Mouse (Mus musculus) midbrain, postnatal 0 days (tissue): ENCODE data around the gene Cyyr1. TPM values are rescaled to one million over a fixed set of nuclear protein-coding genes. Genes with fewer than 3 reads are reported as not detected.

Experiments used
- ATAC-seq: fragments of 200-750 bp; cut with Nextera tagmentation; 2 replicates; pipeline ENCODE4 v1.8.0; 2017; ENCODE audit warnings: moderate number of reproducible peaks, mild to moderate bottlenecking, moderate TSS enrichment, moderate library complexity; ENCODE audit not compliant: low FRiP score
- DNase-seq: peaks from one replicate; pipeline ENCODE4 v3.0.0-alpha.2; 2015; ENCODE audit warnings: low spot score
- H3K27ac ChIP-seq: fragments of 300-500 bp; sonication (generic); 2 replicates; pipeline ENCODE4 v1.5.1; 2014; ENCODE audit warnings: low read depth, mild to moderate bottlenecking, low read length, mixed read lengths
- H3K27me3 ChIP-seq: fragments of 300-500 bp; sonication (generic); 2 replicates; pipeline ENCODE4 v1.6.1; 2014; ENCODE audit warnings: low read length, control low read depth, mixed read lengths; ENCODE audit not compliant: insufficient read depth
- H3K36me3 ChIP-seq: fragments of 300-500 bp; sonication (generic); 2 replicates; pipeline ENCODE4 v1.6.1; 2014; ENCODE audit warnings: low read length, control low read depth, mixed read lengths; ENCODE audit not compliant: insufficient read depth
- H3K4me1 ChIP-seq: fragments of 300-500 bp; sonication (generic); 2 replicates; pipeline ENCODE4 v1.6.1; 2014; ENCODE audit warnings: mild to moderate bottlenecking, control low read depth, antibody characterized with exemption, low read length, mixed read lengths; ENCODE audit not compliant: insufficient read depth
- H3K4me2 ChIP-seq: fragments of 300-500 bp; sonication (generic); 2 replicates; pipeline ENCODE4 v1.6.1; 2014; ENCODE audit warnings: low read depth, mild to moderate bottlenecking, low read length, mixed read lengths; ENCODE audit not compliant: poor library complexity, severe bottlenecking
- H3K4me3 ChIP-seq: fragments of 300-500 bp; sonication (generic); 2 replicates; pipeline ENCODE4 v1.5.1; 2014; ENCODE audit warnings: low read depth, mild to moderate bottlenecking, low read length, moderate library complexity
- H3K9ac ChIP-seq: fragments of 300-500 bp; sonication (generic); replicated peaks from 2 replicates; pipeline ENCODE4 v1.6.1; 2014; ENCODE audit warnings: mild to moderate bottlenecking, low read length, moderate library complexity, mixed read lengths; ENCODE audit not compliant: poor library complexity, severe bottlenecking
- H3K9me3 ChIP-seq: fragments of 300-500 bp; sonication (generic); 2 replicates; pipeline ENCODE4 v1.6.1; 2016; ENCODE audit warnings: low read length, control low read depth
- CTCF ChIP-seq: IDR thresholded peaks from 2 replicates; pipeline ENCODE4 v1.5.1; 2016; ENCODE audit warnings: antibody characterized with exemption, mild to moderate bottlenecking
- WGBS: fragments of 180-500 bp; shearing (Covaris S2); extraction: QIAGEN DNeasy Blood & Tissue Kit; methylation state at CpG from one replicate; pipeline ENCODE4 v1.1.7; 2014; 5-methylcytosine and 5-hydroxymethylcytosine counted together
- polyA plus RNA-seq: library from polyadenylated mRNA; unstranded; fragments of >200 nt; fragmentation: Nextera tagmentation; extraction: Ambion mirVana; gene quantifications from 2 replicates; pipeline ENCODE4 v1.2.1, GENCODE M21; 2015
- total RNA-seq: library from RNA; depleted of rRNA; stranded (reverse); fragments of >200 nt; gene quantifications from 2 replicates; pipeline ENCODE4 v1.2.3, GENCODE M21; 2014

Cyyr1 gene
- total and polyA plus RNA-seq, 2 experiments from 2014 or later, result 1.3 to 1.6 TPM

- H3K9ac ChIP-seq, result no peak overlapping the region
- no peak overlapping the region for H3K4me3 ChIP-seq
- 0 out of 2 replicates have a peak, but pooled peaks cover 2% of the 10 kb centered on the region for H3K4me1 ChIP-seq
- TF ChIP-seq CTCF, result peak; percentile 54
- H3K27ac ChIP-seq, result no peak overlapping the region
- WGBS, result 77% methylated on average over 5 of the region's 5 CpGs
- ATAC-seq, result peak; percentile 16; the same call in 1 of the 2 replicates
- no peaks in the 10 kb centered on the region for H3K9me3 ChIP-seq
- no peaks in the 10 kb centered on the region for H3K27me3 ChIP-seq
- no peak overlapping the region for H3K4me2 ChIP-seq
- no peaks in the 10 kb centered on the region for H3K36me3 ChIP-seq
- DNase-seq, result peak; percentile 33
Measured at GRCm38 (mm10) chr16:85488105-85488607, 65.0 kb downstream of the Cyyr1 start.

GRCm38 (mm10) chr16:85487266-85487665 is 65.9 kb downstream of the Cyyr1 start:
- no peak overlapping the region for H3K27ac ChIP-seq
- DNase-seq (no peak), ATAC-seq (no peak)
- no peaks in the 10 kb centered on the region for H3K9me3 ChIP-seq
- no peak overlapping the region for H3K9ac ChIP-seq
- WGBS, result 91% methylated on average over 7 of the region's 7 CpGs
- H3K4me3 ChIP-seq, result no peak overlapping the region
- no peak for TF ChIP-seq CTCF
- 0 out of 2 replicates have a peak, but pooled peaks cover 2% of the 10 kb centered on the region for H3K4me1 ChIP-seq
- no peak overlapping the region for H3K4me2 ChIP-seq
- no peaks in the 10 kb centered on the region for H3K27me3 ChIP-seq
- no peaks in the 10 kb centered on the region for H3K36me3 ChIP-seq

- WGBS, result 65% methylated on average over 4 of the region's 4 CpGs
- H3K9ac ChIP-seq, result no peak overlapping the region
- peak overlapping the region; percentile 47 for H3K27ac ChIP-seq
- H3K27me3 ChIP-seq, result no peaks in the 10 kb centered on the region
- no peaks in the 10 kb centered on the region for H3K9me3 ChIP-seq
- no peak for ATAC-seq
- TF ChIP-seq CTCF, result no peak
- no peak overlapping the region for H3K4me3 ChIP-seq
- no peaks in the 10 kb centered on the region for H3K36me3 ChIP-seq
- DNase-seq, result peak; percentile 50
- 0 out of 2 replicates have a peak, but pooled peaks cover 2% of the 10 kb centered on the region for H3K4me1 ChIP-seq
- H3K4me2 ChIP-seq, result no peak overlapping the region
Measured at GRCm38 (mm10) chr16:85484557-85484956, 68.6 kb downstream of the Cyyr1 start.

GRCm38 (mm10) chr16:85474552-85475071 is 78.6 kb downstream of the Cyyr1 start:
- ATAC-seq (peak; percentile 31; the same call in 1 of the 2 replicates), DNase-seq (peak; percentile 13)
- Histone ChIP-seq H3K36me3 (no peaks in the 10 kb centered on the region), H3K27me3 (no peaks in the 10 kb centered on the region), H3K27ac (peak overlapping the region; percentile 0; the same call in 1 of the 2 replicates), H3K4me3 (no peak overlapping the region), H3K4me2 (no peak overlapping the region), H3K4me1 (no peaks in the 10 kb centered on the region), H3K9me3 (no peaks in the 10 kb centered on the region), H3K9ac (no peak overlapping the region)
- TF ChIP-seq CTCF, result no peak
- 48% methylated on average over 5 of the region's 5 CpGs for WGBS

GRCm38 (mm10) chr16:85470057-85470456 is 83.1 kb downstream of the Cyyr1 start:
- H3K4me1 ChIP-seq, result no peaks in the 10 kb centered on the region
- no peak overlapping the region for H3K4me3 ChIP-seq
- TF ChIP-seq CTCF, result no peak
- no peak for DNase-seq
- H3K36me3 ChIP-seq, result no peaks in the 10 kb centered on the region
- no peaks in the 10 kb centered on the region for H3K9me3 ChIP-seq
- 90% methylated on average over 4 of the region's 4 CpGs for WGBS
- ATAC-seq, result no peak
- H3K27me3 ChIP-seq, result no peaks in the 10 kb centered on the region
- H3K4me2 ChIP-seq, result no peak overlapping the region
- H3K9ac ChIP-seq, result no peak overlapping the region
- no peak overlapping the region for H3K27ac ChIP-seq

- ATAC-seq (no peak), DNase-seq (no peak)
- H3K27ac ChIP-seq, result no peak overlapping the region
- no peaks in the 10 kb centered on the region for H3K36me3 ChIP-seq
- no peaks in the 10 kb centered on the region for H3K9me3 ChIP-seq
- no peak overlapping the region for H3K4me2 ChIP-seq
- no peak overlapping the region for H3K9ac ChIP-seq
- no peaks in the 10 kb centered on the region for H3K4me1 ChIP-seq
- WGBS, result 93% methylated on average over 1 of the region's 1 CpGs
- no peaks in the 10 kb centered on the region for H3K27me3 ChIP-seq
- no peak for TF ChIP-seq CTCF
- no peak overlapping the region for H3K4me3 ChIP-seq
Measured at GRCm38 (mm10) chr16:85455043-85455442, 98.2 kb downstream of the Cyyr1 start.
